Mouse (Mus musculus) brain, embryonic 14.5 days (tissue): ENCODE measurements at regions not wholly inside any gene's neighbourhood (a gene's known extent, or its start where the extent isn't known, plus 50 kb on each side); places are given as distances from the start of the nearest gene placed in this dataset.

Experiments
- CTCF ChIP-seq: fragments of 200-500 bp; IDR thresholded peaks from 2 replicates; pipeline ENCODE4 v1.5.1; 2012; ENCODE audit warnings: inconsistent platforms, mild to moderate bottlenecking, moderate library complexity, borderline replicate concordance; ENCODE audit not compliant: insufficient read depth, insufficient read length; ENCODE audit errors: extremely low read depth
- POLR2A ChIP-seq: fragments of 200-500 bp; IDR thresholded peaks from 2 replicates; pipeline ENCODE4 v1.6.1; 2012; ENCODE audit warnings: mild to moderate bottlenecking, inconsistent platforms, borderline replicate concordance; ENCODE audit not compliant: poor library complexity, insufficient read depth, insufficient read length, severe bottlenecking; ENCODE audit errors: extremely low read depth

GRCm38 (mm10) chr1:77585520-77585919 is 70.6 kb upstream of the Epha4 start:
- TF ChIP-seq POLR2A (no peak), CTCF (no peak)
